ENCODE assay signal across 9 mouse cellular contexts in genomic region chr19:46529601-46530448, GRCm38 (mm10). TPM values are rescaled to one million over a fixed set of nuclear protein-coding genes. Genes with fewer than 3 reads are reported as not detected.
A peak's percentile ranks its signal among the peaks of the same experiment; 100 is the strongest.
DNase-seq lines count a peak whose midpoint lies in the region; ATAC-seq and TF ChIP-seq lines count a peak whose summit lies in the region.
"Had no signal": no experiment of that assay in that cellular context is flagged by ENCODE, and none has a peak within 500 bp of the region (broad histone marks: within the 10 kb centered on the region; RNA-seq: fewer than 3 reads in every experiment).

No protein-coding gene starts in this region.

- peak overlapping the region; percentile 31; the same call in 1 of the 2 replicates for H3K9ac ChIP-seq in ES-Bruce4 (ENCODE audit: low read depth, poor library complexity, severe bottlenecking)
- H3K9ac ChIP-seq in heart, embryonic 14.5 days (ENCODE audit: low read length) = peak overlapping the region; percentile 76
- H3K9ac ChIP-seq in limb, embryonic 15.5 days = no peak overlapping the region

- H3K4me1 ChIP-seq in ES-Bruce4 (ENCODE audit: control insufficient read depth, insufficient read depth, low read length) = peaks cover 18% of the 10 kb centered on the region
- peaks cover 65 to 79% of the 10 kb centered on the region in 2 experiments for H3K4me1 ChIP-seq in heart, embryonic 14.5 days (ENCODE audit: control insufficient read depth in 2 of 2, insufficient read depth in 2 of 2, low read length in 2 of 2)
- H3K4me1 ChIP-seq in limb, embryonic 15.5 days = peaks cover 73% of the 10 kb centered on the region

- peak overlapping the region; percentile 73 for H3K4me2 ChIP-seq in heart, embryonic 14.5 days (ENCODE audit: low read length)
- H3K4me2 ChIP-seq in limb, embryonic 15.5 days = peak overlapping the region; percentile 44

- H3K4me3 ChIP-seq in gastrocnemius, adult 2 months = no peak overlapping the region
- H3K4me3 ChIP-seq in ES-Bruce4 (ENCODE audit: low read depth, low read length) = no peak overlapping the region
- no peak overlapping the region for H3K4me3 ChIP-seq in heart, embryonic 14.5 days (ENCODE audit: control insufficient read depth in 1 of 2, insufficient read depth in 1 of 2, low read depth in 1 of 2, low read length in 2 of 2)
- no peak overlapping the region for H3K4me3 ChIP-seq in limb, embryonic 15.5 days

- no peak for TF ChIP-seq EP300 in ES-Bruce4 (IDR thresholded peaks at IDR 0.05; ENCODE audit: insufficient read depth, low read depth, low read length)

- H3K27me3 ChIP-seq in ES-Bruce4 (ENCODE audit: control insufficient read depth, insufficient read depth, low read length, poor library complexity, severe bottlenecking) = no peaks in the 10 kb centered on the region
- no peaks in the 10 kb centered on the region for H3K27me3 ChIP-seq in heart, embryonic 14.5 days (ENCODE audit: control insufficient read depth, insufficient read depth, low read length)
- H3K27me3 ChIP-seq in limb, embryonic 15.5 days = no peaks in the 10 kb centered on the region
- H3K27me3 ChIP-seq: CH12.LX had no signal

- peak overlapping the region; percentile 78 for H3K27ac ChIP-seq in gastrocnemius, adult 2 months
- H3K27ac ChIP-seq in ES-Bruce4 (ENCODE audit: insufficient read depth, low read length) = peak overlapping the region; percentile 87
- H3K27ac ChIP-seq in heart, embryonic 14.5 days (replicated peaks in 1 of 2; ENCODE audit: control insufficient read depth in 1 of 2, insufficient read depth in 1 of 2, low read depth in 2 of 2, low read length in 2 of 2) = peak overlapping the region; percentile 95 to 98
- H3K27ac ChIP-seq in limb, embryonic 15.5 days = peak overlapping the region; percentile 67

- no peak for ATAC-seq in heart, embryonic 14.5 days (ENCODE audit: insufficient number of reproducible peaks, insufficient read depth, low FRiP score, low read depth)
- ATAC-seq in limb, embryonic 15.5 days (ENCODE audit: insufficient number of reproducible peaks, low FRiP score, low TSS enrichment, low read depth) = no peak

- 23% methylated on average over 13 of the region's 13 CpGs for whole genome bisulfite sequencing in heart, embryonic 14.5 days
- WGBS in limb, embryonic 15.5 days = 21% methylated on average over 13 of the region's 13 CpGs

- TF ChIP-seq CTCF in gastrocnemius, adult 2 months (IDR thresholded peaks at IDR 0.05) = no peak
- no peak for TF ChIP-seq CTCF in ES-Bruce4 (IDR thresholded peaks at IDR 0.05; ENCODE audit: low read depth, low read length)

- H3K9me3 ChIP-seq in ES-Bruce4 (replicated peaks; ENCODE audit: control insufficient read depth, insufficient read depth, low read length, poor library complexity, severe bottlenecking) = no peaks in the 10 kb centered on the region
- H3K9me3 ChIP-seq in heart, embryonic 14.5 days (ENCODE audit: control insufficient read depth, low read length) = no peaks in the 10 kb centered on the region
- H3K9me3 ChIP-seq in limb, embryonic 15.5 days = no peaks in the 10 kb centered on the region

- TF ChIP-seq POLR2A in ES-Bruce4 (IDR thresholded peaks at IDR 0.05; ENCODE audit: insufficient read depth, low read length) = no peak

- no peak for DNase-seq in gastrocnemius, adult 2 months
- no peak for DNase-seq in gastrocnemius, postnatal 14 days
- DNase-seq in ovary, adult 18-20 months (ENCODE audit: low spot score) = no peak
- DNase-seq in B cell, adult 2 months = no peak
- no peak for DNase-seq in adrenal gland, postnatal 10 days

- no peaks in the 10 kb centered on the region for H3K36me3 ChIP-seq in ES-Bruce4 (ENCODE audit: control insufficient read depth, insufficient read depth, low read length, poor library complexity, severe bottlenecking)
- H3K36me3 ChIP-seq in heart, embryonic 14.5 days (ENCODE audit: control insufficient read depth, insufficient read depth, low read length) = no peaks in the 10 kb centered on the region
- H3K36me3 ChIP-seq in limb, embryonic 15.5 days = no peaks in the 10 kb centered on the region

- intact Hi-C loops in gastrocnemius, adult 2 months (cut with DNase I) = no loop called here
- intact Hi-C loops in gastrocnemius, postnatal 14 days (cut with DNase I; ENCODE audit: low total_unique reads) = no loop called here

RNA-seq across cellular contexts. Expression of gene Trim8, which starts 28.3 kb away (rescaled TPM):
- total RNA-seq in gastrocnemius, adult 2 months (2021) = 10 to 100 TPM; 20.2 to 20.7 TPM
- total RNA-seq in gastrocnemius, postnatal 14 days (2021) = 10 to 100 TPM; 20.1 to 23.1 TPM
- polyA plus RNA-seq in ES-Bruce4 (2011; ENCODE audit: insufficient read depth, insufficient read length, low read depth, missing spikeins) = 14.2 and 16.3 TPM in 2 replicates
- 23.4 TPM in 2 replicates for polyA plus RNA-seq in heart, embryonic 14.5 days (2014; fragmentation: Nextera tagmentation; extraction: Ambion mirVana)
- polyA plus RNA-seq in limb, embryonic 15.5 days (2015; fragmentation: Nextera tagmentation; extraction: Ambion mirVana) = 14.6 and 15.1 TPM in 2 replicates
- 10 to 100 TPM; 37.9 to 41.6 TPM for total RNA-seq in adrenal gland, postnatal 10 days (2021)

RNA-seq across cellular contexts. Expression of gene Arl3, which starts 43.2 kb away (rescaled TPM):
- total RNA-seq in gastrocnemius, adult 2 months (2021) = 10 to 100 TPM; 64.0 to 67.7 TPM
- 10 to 100 TPM; 47.1 to 56.5 TPM for total RNA-seq in gastrocnemius, postnatal 14 days (2021)
- 91.4 and 95.8 TPM in 2 replicates for polyA plus RNA-seq in ES-Bruce4 (2011; ENCODE audit: insufficient read depth, insufficient read length, low read depth, missing spikeins)
- polyA plus RNA-seq in heart, embryonic 14.5 days (2014; fragmentation: Nextera tagmentation; extraction: Ambion mirVana) = 54.4 and 72.5 TPM in 2 replicates
- 127 and 138 TPM in 2 replicates for polyA plus RNA-seq in limb, embryonic 15.5 days (2015; fragmentation: Nextera tagmentation; extraction: Ambion mirVana)
- 10 to 100 TPM; 41.7 to 43.0 TPM for total RNA-seq in adrenal gland, postnatal 10 days (2021)

RNA-seq across cellular contexts. Expression of gene Sfxn2, which starts 43.3 kb away (rescaled TPM):
- 1 to 10 TPM; 3.2 to 3.7 TPM for total RNA-seq in gastrocnemius, adult 2 months (2021)
- 1 to 10 TPM; 2.8 to 3.4 TPM for total RNA-seq in gastrocnemius, postnatal 14 days (2021)
- 6.0 and 7.3 TPM in 2 replicates for polyA plus RNA-seq in ES-Bruce4 (2011; ENCODE audit: insufficient read depth, insufficient read length, low read depth, missing spikeins)
- 8.0 and 8.8 TPM in 2 replicates for polyA plus RNA-seq in heart, embryonic 14.5 days (2014; fragmentation: Nextera tagmentation; extraction: Ambion mirVana)
- polyA plus RNA-seq in limb, embryonic 15.5 days (2015; fragmentation: Nextera tagmentation; extraction: Ambion mirVana) = 22.3 and 23.5 TPM in 2 replicates
- 10 to 100 TPM; 11.2 to 16.4 TPM for total RNA-seq in adrenal gland, postnatal 10 days (2021)
